Mouse (Mus musculus) fat pad, adult 2 months (tissue): Measurements from ENCODE around the gene Agmat.

Experiments used
- DNase-seq: peaks from one replicate; pipeline ENCODE4 v3.0.0-alpha.2; 2011; ENCODE audit warnings: low read depth, low spot score; ENCODE audit errors: extremely low read depth

Agmat gene

GRCm38 (mm10) chr4:141805886-141806285, 59.4 kb downstream of the Agmat start:
- DNase-seq, result no peak
